Mouse (Mus musculus): ENCODE measurements at regions not wholly inside any gene's neighbourhood (a gene's known extent, or its start where the extent isn't known, plus 50 kb on each side); places are given as distances from the start of the nearest gene placed in this dataset.

- 95% methylated on average over 1 of the region's 1 CpGs for WGBS (ENCODE audit: insufficient replicate concordance)
- Histone ChIP-seq H3K27ac (ENCODE audit: low read depth, low read length) (no peak overlapping the region), H3K36me3 (ENCODE audit: control insufficient read depth, insufficient read depth, low read length) (no peaks in the 10 kb centered on the region), H3K9me3 (replicated peaks; ENCODE audit: control insufficient read depth, low read length) (no peaks in the 10 kb centered on the region), H3K27me3 (ENCODE audit: control insufficient read depth, insufficient read depth, low read length) (no peaks in the 10 kb centered on the region), H3K4me1 (ENCODE audit: control insufficient read depth, insufficient read depth, low read length) (no peaks in the 10 kb centered on the region), H3K4me3 (ENCODE audit: low read depth, low read length) (no peak overlapping the region), H3K4me2 (no peak overlapping the region), H3K9ac (ENCODE audit: low read depth, low read length) (no peak overlapping the region)
- no peak for ATAC-seq (replicated peaks; ENCODE audit: insufficient number of reproducible peaks, low FRiP score, low TSS enrichment)
Observed at GRCm38 (mm10) chr1:119160354-119160753, 106.9 kb upstream of the Gli2 start.

- Histone ChIP-seq H3K9ac (ENCODE audit: low read depth, low read length) (no peak overlapping the region), H3K4me1 (ENCODE audit: control insufficient read depth, insufficient read depth, low read length) (no peaks in the 10 kb centered on the region), H3K27ac (ENCODE audit: low read depth, low read length) (no peak overlapping the region), H3K36me3 (ENCODE audit: control insufficient read depth, insufficient read depth, low read length) (no peaks in the 10 kb centered on the region), H3K9me3 (replicated peaks; ENCODE audit: control insufficient read depth, low read length) (no peaks in the 10 kb centered on the region; the same call in 1 of the 2 replicates), H3K4me2 (no peak overlapping the region), H3K27me3 (ENCODE audit: control insufficient read depth, insufficient read depth, low read length) (no peaks in the 10 kb centered on the region), H3K4me3 (ENCODE audit: low read depth, low read length) (no peak overlapping the region)
- 83% methylated on average over 4 of the region's 4 CpGs for WGBS (ENCODE audit: insufficient replicate concordance)
- ATAC-seq (replicated peaks; ENCODE audit: insufficient number of reproducible peaks, low FRiP score, low TSS enrichment) = no peak
Observed at GRCm38 (mm10) chr1:119157171-119157700, 103.8 kb upstream of the Gli2 start.

GRCm38 (mm10) chr1:119153619-119154018, 100.2 kb upstream of the Gli2 start:
- Histone ChIP-seq H3K9me3 (replicated peaks; ENCODE audit: control insufficient read depth, low read length) (no peaks in the 10 kb centered on the region; the same call in 1 of the 2 replicates), H3K4me1 (ENCODE audit: control insufficient read depth, insufficient read depth, low read length) (no peaks in the 10 kb centered on the region), H3K27ac (ENCODE audit: low read depth, low read length) (no peak overlapping the region), H3K9ac (ENCODE audit: low read depth, low read length) (no peak overlapping the region), H3K4me2 (no peak overlapping the region), H3K4me3 (ENCODE audit: low read depth, low read length) (no peak overlapping the region), H3K27me3 (ENCODE audit: control insufficient read depth, insufficient read depth, low read length) (no peaks in the 10 kb centered on the region), H3K36me3 (ENCODE audit: control insufficient read depth, insufficient read depth, low read length) (no peaks in the 10 kb centered on the region)
- ATAC-seq (replicated peaks; ENCODE audit: insufficient number of reproducible peaks, low FRiP score, low TSS enrichment) = no peak
- 93% methylated on average over 4 of the region's 4 CpGs for WGBS (ENCODE audit: insufficient replicate concordance)

- no peak for ATAC-seq (replicated peaks; ENCODE audit: insufficient number of reproducible peaks, low FRiP score, low TSS enrichment)
- H3K36me3 ChIP-seq (ENCODE audit: control insufficient read depth, insufficient read depth, low read length) = no peaks in the 10 kb centered on the region
- no peak overlapping the region for H3K9ac ChIP-seq (ENCODE audit: low read depth, low read length)
- no peak overlapping the region for H3K4me3 ChIP-seq (ENCODE audit: low read depth, low read length)
- H3K4me1 ChIP-seq (ENCODE audit: control insufficient read depth, insufficient read depth, low read length) = no peaks in the 10 kb centered on the region
- no peaks in the 10 kb centered on the region for H3K27me3 ChIP-seq (ENCODE audit: control insufficient read depth, insufficient read depth, low read length)
- no peaks in the 10 kb centered on the region; the same call in 1 of the 2 replicates for H3K9me3 ChIP-seq (replicated peaks; ENCODE audit: control insufficient read depth, low read length)
- H3K27ac ChIP-seq (ENCODE audit: low read depth, low read length) = no peak overlapping the region
- H3K4me2 ChIP-seq = no peak overlapping the region
- 78% methylated on average over 6 of the region's 6 CpGs for WGBS (ENCODE audit: insufficient replicate concordance)
Observed at GRCm38 (mm10) chr1:119152776-119153175, 99.4 kb upstream of the Gli2 start.

GRCm38 (mm10) chr1:119147506-119147905, 94.1 kb upstream of the Gli2 start:
- no peak overlapping the region for H3K4me3 ChIP-seq (ENCODE audit: low read depth, low read length)
- H3K36me3 ChIP-seq (ENCODE audit: control insufficient read depth, insufficient read depth, low read length) = no peaks in the 10 kb centered on the region
- H3K9ac ChIP-seq (ENCODE audit: low read depth, low read length) = no peak overlapping the region
- WGBS (ENCODE audit: insufficient replicate concordance) = 81% methylated on average over 2 of the region's 2 CpGs
- no peak overlapping the region for H3K4me2 ChIP-seq
- no peaks in the 10 kb centered on the region for H3K27me3 ChIP-seq (ENCODE audit: control insufficient read depth, insufficient read depth, low read length)
- no peak for ATAC-seq (replicated peaks; ENCODE audit: insufficient number of reproducible peaks, low FRiP score, low TSS enrichment)
- H3K9me3 ChIP-seq (replicated peaks; ENCODE audit: control insufficient read depth, low read length) = no peaks in the 10 kb centered on the region
- no peaks in the 10 kb centered on the region for H3K4me1 ChIP-seq (ENCODE audit: control insufficient read depth, insufficient read depth, low read length)
- no peak overlapping the region for H3K27ac ChIP-seq (ENCODE audit: low read depth, low read length)

GRCm38 (mm10) chr1:119143808-119144207, 90.4 kb upstream of the Gli2 start:
- no peak overlapping the region for H3K4me3 ChIP-seq (ENCODE audit: low read depth, low read length)
- no peak for ATAC-seq (replicated peaks; ENCODE audit: insufficient number of reproducible peaks, low FRiP score, low TSS enrichment)
- no peaks in the 10 kb centered on the region for H3K9me3 ChIP-seq (replicated peaks; ENCODE audit: control insufficient read depth, low read length)
- no peak overlapping the region for H3K27ac ChIP-seq (ENCODE audit: low read depth, low read length)
- no peak overlapping the region for H3K4me2 ChIP-seq
- WGBS (ENCODE audit: insufficient replicate concordance) = 64% methylated on average over 11 of the region's 11 CpGs
- no peaks in the 10 kb centered on the region for H3K36me3 ChIP-seq (ENCODE audit: control insufficient read depth, insufficient read depth, low read length)
- H3K27me3 ChIP-seq (ENCODE audit: control insufficient read depth, insufficient read depth, low read length) = no peaks in the 10 kb centered on the region
- H3K9ac ChIP-seq (ENCODE audit: low read depth, low read length) = no peak overlapping the region
- no peaks in the 10 kb centered on the region for H3K4me1 ChIP-seq (ENCODE audit: control insufficient read depth, insufficient read depth, low read length)

- WGBS (ENCODE audit: insufficient replicate concordance) = 80% methylated on average over 3 of the region's 3 CpGs
- Histone ChIP-seq H3K27me3 (ENCODE audit: control insufficient read depth, insufficient read depth, low read length) (no peaks in the 10 kb centered on the region), H3K4me1 (ENCODE audit: control insufficient read depth, insufficient read depth, low read length) (no peaks in the 10 kb centered on the region), H3K9ac (ENCODE audit: low read depth, low read length) (no peak overlapping the region), H3K27ac (ENCODE audit: low read depth, low read length) (no peak overlapping the region), H3K9me3 (replicated peaks; ENCODE audit: control insufficient read depth, low read length) (no peaks in the 10 kb centered on the region), H3K4me2 (no peak overlapping the region), H3K4me3 (ENCODE audit: low read depth, low read length) (no peak overlapping the region), H3K36me3 (ENCODE audit: control insufficient read depth, insufficient read depth, low read length) (no peaks in the 10 kb centered on the region)
- ATAC-seq (replicated peaks; ENCODE audit: insufficient number of reproducible peaks, low FRiP score, low TSS enrichment) = no peak
Observed at GRCm38 (mm10) chr1:119129039-119129438, 75.6 kb upstream of the Gli2 start.

- ATAC-seq (replicated peaks; ENCODE audit: insufficient number of reproducible peaks, low FRiP score, low TSS enrichment) = no peak
- Histone ChIP-seq H3K27me3 (ENCODE audit: control insufficient read depth, insufficient read depth, low read length) (no peaks in the 10 kb centered on the region), H3K36me3 (ENCODE audit: control insufficient read depth, insufficient read depth, low read length) (no peaks in the 10 kb centered on the region), H3K27ac (ENCODE audit: low read depth, low read length) (no peak overlapping the region), H3K9ac (ENCODE audit: low read depth, low read length) (no peak overlapping the region), H3K4me1 (ENCODE audit: control insufficient read depth, insufficient read depth, low read length) (no peaks in the 10 kb centered on the region), H3K9me3 (replicated peaks; ENCODE audit: control insufficient read depth, low read length) (no peaks in the 10 kb centered on the region), H3K4me2 (no peak overlapping the region), H3K4me3 (ENCODE audit: low read depth, low read length) (no peak overlapping the region)
- WGBS (ENCODE audit: insufficient replicate concordance) = 57% methylated on average over 6 of the region's 6 CpGs
Observed at GRCm38 (mm10) chr1:119125561-119125960, 72.1 kb upstream of the Gli2 start.

- Histone ChIP-seq H3K36me3 (ENCODE audit: control insufficient read depth, insufficient read depth, low read length) (no peaks in the 10 kb centered on the region), H3K9me3 (replicated peaks; ENCODE audit: control insufficient read depth, low read length) (no peaks in the 10 kb centered on the region), H3K4me3 (ENCODE audit: low read depth, low read length) (no peak overlapping the region), H3K4me1 (ENCODE audit: control insufficient read depth, insufficient read depth, low read length) (no peaks in the 10 kb centered on the region), H3K27ac (ENCODE audit: low read depth, low read length) (no peak overlapping the region), H3K9ac (ENCODE audit: low read depth, low read length) (no peak overlapping the region), H3K27me3 (ENCODE audit: control insufficient read depth, insufficient read depth, low read length) (no peaks in the 10 kb centered on the region), H3K4me2 (no peak overlapping the region)
- 73% methylated on average over 4 of the region's 4 CpGs for WGBS (ENCODE audit: insufficient replicate concordance)
- no peak for ATAC-seq (replicated peaks; ENCODE audit: insufficient number of reproducible peaks, low FRiP score, low TSS enrichment)
Observed at GRCm38 (mm10) chr1:119124798-119125197, 71.4 kb upstream of the Gli2 start.
